Mouse (Mus musculus): ENCODE results near the gene Bmper. TPM values are rescaled to one million over a fixed set of nuclear protein-coding genes. Genes with fewer than 3 reads are reported as not detected.

The Bmper gene
- polyA plus RNA-seq, 1 experiment from 2014 or later: 1.6 TPM

- no peak for ATAC-seq (replicated peaks; ENCODE audit: low FRiP score)
- no peak overlapping the region for H3K4me3 ChIP-seq (ENCODE audit: low read depth, low read length)
- WGBS: 61% methylated on average over 5 of the region's 5 CpGs
- no peaks in the 10 kb centered on the region for H3K9me3 ChIP-seq (ENCODE audit: control insufficient read depth, low read length)
- H3K9ac ChIP-seq (ENCODE audit: low read depth, low read length): no peak overlapping the region
- H3K4me1 ChIP-seq (replicated peaks; ENCODE audit: control insufficient read depth, insufficient read depth, low read length): no peaks in the 10 kb centered on the region
- H3K36me3 ChIP-seq (ENCODE audit: control insufficient read depth, insufficient read depth, low read length): no peaks in the 10 kb centered on the region
- no peak for DNase-seq (ENCODE audit: low spot score)
- no peaks in the 10 kb centered on the region for H3K27me3 ChIP-seq (replicated peaks; ENCODE audit: control insufficient read depth, insufficient read depth, low read length)
- H3K4me2 ChIP-seq: no peak overlapping the region
- no peak overlapping the region for H3K27ac ChIP-seq (ENCODE audit: low read depth, low read length)
These were observed 157.4 kb downstream of the Bmper start for GRCm38 (mm10) chr9:23380171-23380835.

- H3K4me1 ChIP-seq (replicated peaks; ENCODE audit: control insufficient read depth, insufficient read depth, low read length): no peaks in the 10 kb centered on the region
- no peak overlapping the region for H3K9ac ChIP-seq (ENCODE audit: low read depth, low read length)
- H3K27me3 ChIP-seq (replicated peaks; ENCODE audit: control insufficient read depth, insufficient read depth, low read length): no peaks in the 10 kb centered on the region
- no peak for ATAC-seq (replicated peaks; ENCODE audit: low FRiP score)
- H3K27ac ChIP-seq (ENCODE audit: low read depth, low read length): no peak overlapping the region
- no peaks in the 10 kb centered on the region for H3K9me3 ChIP-seq (ENCODE audit: control insufficient read depth, low read length)
- WGBS: 76% methylated on average over 8 of the region's 8 CpGs
- no peak for DNase-seq (ENCODE audit: low spot score)
- H3K4me3 ChIP-seq (ENCODE audit: low read depth, low read length): no peak overlapping the region
- H3K36me3 ChIP-seq (ENCODE audit: control insufficient read depth, insufficient read depth, low read length): no peaks in the 10 kb centered on the region
- no peak overlapping the region for H3K4me2 ChIP-seq
These were observed 160.4 kb downstream of the Bmper start for GRCm38 (mm10) chr9:23383291-23383690.

GRCm38 (mm10) chr9:23383837-23384236 lies 161.0 kb downstream of the Bmper start:
- 68% methylated on average over 1 of the region's 1 CpGs for WGBS
- H3K4me3 ChIP-seq (ENCODE audit: low read depth, low read length): no peak overlapping the region
- no peaks in the 10 kb centered on the region for H3K9me3 ChIP-seq (ENCODE audit: control insufficient read depth, low read length)
- H3K27ac ChIP-seq (ENCODE audit: low read depth, low read length): no peak overlapping the region
- no peaks in the 10 kb centered on the region for H3K4me1 ChIP-seq (replicated peaks; ENCODE audit: control insufficient read depth, insufficient read depth, low read length)
- no peak for ATAC-seq (replicated peaks; ENCODE audit: low FRiP score)
- H3K9ac ChIP-seq (ENCODE audit: low read depth, low read length): no peak overlapping the region
- H3K27me3 ChIP-seq (replicated peaks; ENCODE audit: control insufficient read depth, insufficient read depth, low read length): no peaks in the 10 kb centered on the region
- no peaks in the 10 kb centered on the region for H3K36me3 ChIP-seq (ENCODE audit: control insufficient read depth, insufficient read depth, low read length)
- H3K4me2 ChIP-seq: no peak overlapping the region
- no peak for DNase-seq (ENCODE audit: low spot score)

GRCm38 (mm10) chr9:23384880-23385279 lies 162.0 kb downstream of the Bmper start:
- no peak overlapping the region for H3K27ac ChIP-seq (ENCODE audit: low read depth, low read length)
- H3K4me3 ChIP-seq (ENCODE audit: low read depth, low read length): no peak overlapping the region
- ATAC-seq (replicated peaks; ENCODE audit: low FRiP score) (no peak), DNase-seq (ENCODE audit: low spot score) (no peak)
- no peaks in the 10 kb centered on the region for H3K4me1 ChIP-seq (replicated peaks; ENCODE audit: control insufficient read depth, insufficient read depth, low read length)
- 66% methylated on average over 3 of the region's 3 CpGs for whole genome bisulfite sequencing
- no peak overlapping the region for H3K9ac ChIP-seq (ENCODE audit: low read depth, low read length)
- no peak overlapping the region for H3K4me2 ChIP-seq
- no peaks in the 10 kb centered on the region for H3K9me3 ChIP-seq (ENCODE audit: control insufficient read depth, low read length)
- H3K27me3 ChIP-seq (replicated peaks; ENCODE audit: control insufficient read depth, insufficient read depth, low read length): no peaks in the 10 kb centered on the region
- H3K36me3 ChIP-seq (ENCODE audit: control insufficient read depth, insufficient read depth, low read length): no peaks in the 10 kb centered on the region

GRCm38 (mm10) chr9:23386201-23386600 lies 163.3 kb downstream of the Bmper start:
- DNase-seq (ENCODE audit: low spot score) (no peak), ATAC-seq (replicated peaks; ENCODE audit: low FRiP score) (no peak)
- Histone ChIP-seq H3K27me3 (replicated peaks; ENCODE audit: control insufficient read depth, insufficient read depth, low read length) (no peaks in the 10 kb centered on the region), H3K4me2 (no peak overlapping the region), H3K4me1 (replicated peaks; ENCODE audit: control insufficient read depth, insufficient read depth, low read length) (no peaks in the 10 kb centered on the region), H3K9me3 (ENCODE audit: control insufficient read depth, low read length) (no peaks in the 10 kb centered on the region), H3K36me3 (ENCODE audit: control insufficient read depth, insufficient read depth, low read length) (no peaks in the 10 kb centered on the region), H3K4me3 (ENCODE audit: low read depth, low read length) (no peak overlapping the region), H3K9ac (ENCODE audit: low read depth, low read length) (no peak overlapping the region), H3K27ac (ENCODE audit: low read depth, low read length) (no peak overlapping the region)
- WGBS: 65% methylated on average over 3 of the region's 3 CpGs

- H3K4me1 ChIP-seq (replicated peaks; ENCODE audit: control insufficient read depth, insufficient read depth, low read length): no peaks in the 10 kb centered on the region
- H3K9me3 ChIP-seq (ENCODE audit: control insufficient read depth, low read length): no peaks in the 10 kb centered on the region
- H3K9ac ChIP-seq (ENCODE audit: low read depth, low read length): no peak overlapping the region
- no peak overlapping the region for H3K4me2 ChIP-seq
- no peaks in the 10 kb centered on the region for H3K36me3 ChIP-seq (ENCODE audit: control insufficient read depth, insufficient read depth, low read length)
- no peak overlapping the region for H3K4me3 ChIP-seq (ENCODE audit: low read depth, low read length)
- ATAC-seq (replicated peaks; ENCODE audit: low FRiP score) (no peak), DNase-seq (ENCODE audit: low spot score) (no peak)
- H3K27ac ChIP-seq (ENCODE audit: low read depth, low read length): no peak overlapping the region
- 63% methylated on average over 3 of the region's 3 CpGs for WGBS
- H3K27me3 ChIP-seq (replicated peaks; ENCODE audit: control insufficient read depth, insufficient read depth, low read length): no peaks in the 10 kb centered on the region
These were observed 167.2 kb downstream of the Bmper start for GRCm38 (mm10) chr9:23390118-23390517.

- no peaks in the 10 kb centered on the region for H3K27me3 ChIP-seq (replicated peaks; ENCODE audit: control insufficient read depth, insufficient read depth, low read length)
- DNase-seq (ENCODE audit: low spot score) (no peak), ATAC-seq (replicated peaks; ENCODE audit: low FRiP score) (no peak)
- no peak overlapping the region for H3K4me3 ChIP-seq (ENCODE audit: low read depth, low read length)
- no peaks in the 10 kb centered on the region for H3K9me3 ChIP-seq (ENCODE audit: control insufficient read depth, low read length)
- no peak overlapping the region for H3K9ac ChIP-seq (ENCODE audit: low read depth, low read length)
- 64% methylated on average over 6 of the region's 6 CpGs for WGBS
- H3K27ac ChIP-seq (ENCODE audit: low read depth, low read length): no peak overlapping the region
- no peaks in the 10 kb centered on the region for H3K4me1 ChIP-seq (replicated peaks; ENCODE audit: control insufficient read depth, insufficient read depth, low read length)
- no peak overlapping the region for H3K4me2 ChIP-seq
- no peaks in the 10 kb centered on the region for H3K36me3 ChIP-seq (ENCODE audit: control insufficient read depth, insufficient read depth, low read length)
These were observed 171.9 kb downstream of the Bmper start for GRCm38 (mm10) chr9:23394652-23395317.

GRCm38 (mm10) chr9:23396186-23396585 lies 173.3 kb downstream of the Bmper start:
- Histone ChIP-seq H3K4me2 (no peak overlapping the region), H3K9me3 (ENCODE audit: control insufficient read depth, low read length) (no peaks in the 10 kb centered on the region), H3K4me3 (ENCODE audit: low read depth, low read length) (no peak overlapping the region), H3K36me3 (ENCODE audit: control insufficient read depth, insufficient read depth, low read length) (no peaks in the 10 kb centered on the region), H3K4me1 (replicated peaks; ENCODE audit: control insufficient read depth, insufficient read depth, low read length) (no peaks in the 10 kb centered on the region), H3K27me3 (replicated peaks; ENCODE audit: control insufficient read depth, insufficient read depth, low read length) (no peaks in the 10 kb centered on the region), H3K9ac (ENCODE audit: low read depth, low read length) (no peak overlapping the region), H3K27ac (ENCODE audit: low read depth, low read length) (no peak overlapping the region)
- no peak for ATAC-seq (replicated peaks; ENCODE audit: low FRiP score)
- WGBS: 77% methylated on average over 7 of the region's 7 CpGs
- DNase-seq (ENCODE audit: low spot score): no peak

- Histone ChIP-seq H3K36me3 (ENCODE audit: control insufficient read depth, insufficient read depth, low read length) (no peaks in the 10 kb centered on the region), H3K9me3 (ENCODE audit: control insufficient read depth, low read length) (no peaks in the 10 kb centered on the region), H3K27ac (ENCODE audit: low read depth, low read length) (no peak overlapping the region), H3K9ac (ENCODE audit: low read depth, low read length) (no peak overlapping the region), H3K27me3 (replicated peaks; ENCODE audit: control insufficient read depth, insufficient read depth, low read length) (no peaks in the 10 kb centered on the region), H3K4me2 (no peak overlapping the region), H3K4me3 (ENCODE audit: low read depth, low read length) (no peak overlapping the region), H3K4me1 (replicated peaks; ENCODE audit: control insufficient read depth, insufficient read depth, low read length) (no peaks in the 10 kb centered on the region)
- DNase-seq (ENCODE audit: low spot score) (no peak), ATAC-seq (replicated peaks; ENCODE audit: low FRiP score) (no peak)
- WGBS: 82% methylated on average over 3 of the region's 3 CpGs
These were observed 175.0 kb downstream of the Bmper start for GRCm38 (mm10) chr9:23397876-23398275.

Data from liver, embryonic 11.5 days (tissue).